Mouse (Mus musculus): ENCODE data around the gene Kbtbd13. TPM values are rescaled to one million over a fixed set of nuclear protein-coding genes. Genes with fewer than 3 reads are reported as not detected.
"Not testable (repeated sequence)": the region's sequence is repeated elsewhere in the genome, so short reads cannot be mapped to it uniquely, and the experiment has no call there.

Kbtbd13 gene
- total RNA-seq, 2 experiments from 2014 or later = not detected

DNA sequence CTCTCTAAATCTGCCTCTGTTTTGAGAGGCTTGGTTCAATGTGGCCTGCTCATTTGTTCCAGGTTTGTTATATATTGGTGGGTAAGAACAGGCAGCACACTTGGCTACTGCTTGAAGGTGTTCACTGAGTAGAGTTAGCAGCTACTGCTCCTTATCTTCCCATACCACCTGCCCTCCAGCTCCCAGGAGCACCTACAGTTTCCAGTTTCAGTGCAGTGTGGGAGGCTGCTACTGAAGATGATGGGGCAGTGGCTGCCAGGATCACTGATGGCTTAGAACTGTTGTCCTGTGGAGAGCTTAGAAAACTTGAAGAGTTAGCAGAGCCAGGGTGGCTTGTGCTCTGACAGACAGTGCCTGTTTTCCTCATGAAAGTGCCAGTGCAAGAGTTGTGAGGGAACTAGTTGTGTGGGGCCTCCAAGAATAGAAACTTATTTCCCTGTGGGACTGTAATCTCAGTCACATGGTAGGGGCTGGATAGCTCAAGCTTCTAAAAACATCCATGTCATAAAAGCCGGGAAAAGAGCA lies 32.4 kb downstream of the Kbtbd13 start:
- ATAC-seq (replicated peaks; ENCODE audit: low FRiP score, poor library complexity, severe bottlenecking) = peak; percentile 97

DNA sequence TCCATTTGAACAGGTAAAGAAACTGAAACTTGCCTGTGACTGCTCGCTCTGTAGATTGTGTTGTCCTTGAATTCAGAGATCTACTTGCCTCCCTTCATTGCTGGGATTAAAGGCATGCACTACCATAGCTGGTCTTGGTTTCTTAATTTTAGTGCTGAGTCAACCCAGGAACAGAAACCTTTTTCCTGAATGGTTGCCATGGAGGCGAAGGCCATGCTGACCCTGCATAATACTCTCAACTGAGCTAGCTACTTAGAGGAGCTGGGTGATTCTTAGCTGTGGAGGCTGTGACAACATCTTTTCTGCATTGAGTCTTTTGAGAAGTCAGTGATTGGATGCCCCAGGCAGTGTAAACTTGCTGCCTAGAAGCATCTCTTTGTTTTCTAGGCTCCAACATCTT lies 34.5 kb downstream of the Kbtbd13 start:
- no peak for ATAC-seq (replicated peaks; ENCODE audit: low FRiP score, poor library complexity, severe bottlenecking)

- ATAC-seq (replicated peaks; ENCODE audit: low FRiP score, poor library complexity, severe bottlenecking) = no peak
Measured at GRCm38 (mm10) chr9:65356561-65356960, 34.9 kb downstream of the Kbtbd13 start.

GRCm38 (mm10) chr9:65353251-65353650 lies 38.2 kb downstream of the Kbtbd13 start:
- ATAC-seq (replicated peaks; ENCODE audit: low FRiP score, poor library complexity, severe bottlenecking) = no peak

- no peak for ATAC-seq (replicated peaks; ENCODE audit: low FRiP score, poor library complexity, severe bottlenecking)
Measured at GRCm38 (mm10) chr9:65347112-65347850, 44.2 kb downstream of the Kbtbd13 start.

DNA sequence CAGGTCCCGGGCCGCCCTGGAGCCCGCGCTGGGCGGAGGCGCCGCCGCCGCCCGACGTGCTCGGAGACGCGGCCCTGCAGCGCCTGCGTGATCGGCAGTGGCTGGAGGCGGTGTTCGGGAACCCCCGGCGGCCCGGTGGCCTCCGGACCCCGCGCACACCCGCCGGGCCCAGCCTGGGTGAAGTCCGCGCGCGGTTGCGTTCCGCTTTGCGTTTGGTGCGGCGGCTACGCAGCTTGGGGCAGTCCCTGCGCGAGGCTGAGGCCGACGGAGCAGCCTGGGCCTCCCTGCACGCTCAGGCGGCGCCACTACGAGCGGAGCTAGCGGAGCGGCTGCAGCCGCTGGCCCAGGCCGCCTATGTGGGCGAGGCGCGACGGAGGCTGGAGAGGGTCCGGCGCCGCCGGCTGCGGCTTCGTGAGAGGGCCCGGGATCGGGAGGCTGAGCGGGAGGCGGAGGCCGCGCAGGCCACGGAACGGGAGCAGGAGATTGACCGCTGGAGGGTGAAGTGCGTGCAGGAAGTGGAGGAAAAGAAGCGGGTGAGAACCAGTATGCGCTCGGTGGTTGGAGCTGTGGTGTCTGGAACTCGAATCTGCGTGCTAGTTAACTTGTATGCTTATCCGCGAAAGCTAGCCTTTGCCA lies 44.9 kb downstream of the Kbtbd13 start:
- ATAC-seq (replicated peaks; ENCODE audit: low FRiP score, poor library complexity, severe bottlenecking) = peak; percentile 76

- ATAC-seq (replicated peaks; ENCODE audit: low FRiP score, poor library complexity, severe bottlenecking) = peak; percentile 91
Measured at GRCm38 (mm10) chr9:65345854-65346475, 45.5 kb downstream of the Kbtbd13 start, which contains the start of gene Pdcd7. Gene Pdcd7, plus strand, starts transcription at chr9:65346104.

DNA sequence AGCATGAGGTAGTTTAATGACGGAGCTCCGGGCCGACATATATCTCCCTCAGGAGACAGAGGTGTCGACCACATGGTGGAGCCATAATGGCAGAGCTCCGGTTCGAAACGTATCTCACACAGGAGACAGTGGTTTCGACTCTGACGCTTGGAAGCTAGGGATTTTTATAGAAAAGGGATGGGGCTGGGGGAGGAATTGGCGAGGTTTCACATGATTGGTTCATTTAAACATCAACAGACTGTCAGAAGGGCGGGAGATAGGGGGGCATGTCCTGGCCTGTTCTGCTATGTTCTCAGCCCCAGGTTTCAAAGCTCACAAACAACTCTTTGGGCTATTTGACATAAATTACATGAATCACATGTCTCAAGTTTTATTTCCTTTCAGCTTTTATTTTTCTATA lies 46.0 kb downstream of the Kbtbd13 start:
- ATAC-seq (replicated peaks; ENCODE audit: low FRiP score, poor library complexity, severe bottlenecking) = not testable (repeated sequence)

GRCm38 (mm10) chr9:65340414-65340813 lies 51.0 kb downstream of the Kbtbd13 start:
- no peak for ATAC-seq (replicated peaks; ENCODE audit: low FRiP score, poor library complexity, severe bottlenecking)

DNA sequence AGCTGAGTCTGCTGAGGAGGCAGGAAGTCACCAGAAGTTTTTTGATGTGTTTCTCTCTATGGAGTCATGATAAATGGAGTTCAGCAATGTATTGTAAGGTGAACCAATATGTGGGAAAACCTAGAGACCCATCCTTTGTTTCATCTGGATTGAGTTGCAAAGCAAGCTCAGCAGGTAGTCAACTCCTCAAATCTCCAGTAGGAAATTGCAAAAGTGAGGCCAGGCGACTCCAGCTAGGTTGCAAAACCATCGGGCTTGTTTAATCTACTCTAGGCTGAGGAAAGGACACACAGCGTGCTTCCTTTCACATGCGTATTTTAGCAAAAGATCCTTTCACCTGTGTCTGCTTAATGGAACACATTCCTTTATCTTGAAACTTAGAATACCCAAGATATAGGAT lies 52.3 kb downstream of the Kbtbd13 start:
- ATAC-seq (replicated peaks; ENCODE audit: low FRiP score, poor library complexity, severe bottlenecking) = no peak

Other genes with a start within 250 kb of the Kbtbd13 start
- 17.7 and 28.5 TPM in 2 replicates for gene Parp16, start 196.3 kb downstream of the Kbtbd13 start, total RNA-seq (2015; ENCODE audit: low replicate concordance)
- gene Parp16, start 196.3 kb downstream of the Kbtbd13 start, total RNA-seq (2017; ENCODE audit: low replicate concordance) = 13.7 and 15.2 TPM in 2 replicates
- not detected in 2 replicates for gene Cilp, start 126.5 kb downstream of the Kbtbd13 start, total RNA-seq (2015; ENCODE audit: low replicate concordance)
- not detected in 2 replicates for gene Cilp, start 126.5 kb downstream of the Kbtbd13 start, total RNA-seq (2017; ENCODE audit: low replicate concordance)
- 20.1 and 20.2 TPM in 2 replicates for gene Clpx, start 97.4 kb downstream of the Kbtbd13 start, total RNA-seq (2015; ENCODE audit: low replicate concordance)
- 30.4 and 56.9 TPM in 2 replicates for gene Clpx, start 97.4 kb downstream of the Kbtbd13 start, total RNA-seq (2017; ENCODE audit: low replicate concordance)
- 7.2 and 13.4 TPM in 2 replicates for gene Pdcd7, start 45.5 kb downstream of the Kbtbd13 start, total RNA-seq (2015; ENCODE audit: low replicate concordance)
- gene Pdcd7, start 45.5 kb downstream of the Kbtbd13 start, total RNA-seq (2017; ENCODE audit: low replicate concordance) = 8.4 and 13.3 TPM in 2 replicates
- gene Ubap1l, start 30.6 kb downstream of the Kbtbd13 start, total RNA-seq (2015; ENCODE audit: low replicate concordance) = not detected in 2 replicates
- gene Ubap1l, start 30.6 kb downstream of the Kbtbd13 start, total RNA-seq (2017; ENCODE audit: low replicate concordance) = not detected in 2 replicates
- gene Rasl12, start 6.9 kb upstream of the Kbtbd13 start, total RNA-seq (2015; ENCODE audit: low replicate concordance) = not detected in 2 replicates
- gene Rasl12, start 6.9 kb upstream of the Kbtbd13 start, total RNA-seq (2017; ENCODE audit: low replicate concordance) = not detected in 2 replicates
- not detected in 2 replicates for gene Slc51b, start 31.3 kb upstream of the Kbtbd13 start, total RNA-seq (2015; ENCODE audit: low replicate concordance)
- gene Slc51b, start 31.3 kb upstream of the Kbtbd13 start, total RNA-seq (2017; ENCODE audit: low replicate concordance) = not detected in 2 replicates
- gene Mtfmt, start 44.1 kb upstream of the Kbtbd13 start, total RNA-seq (2015; ENCODE audit: low replicate concordance) = 4.6 and 14.4 TPM in 2 replicates
- gene Mtfmt, start 44.1 kb upstream of the Kbtbd13 start, total RNA-seq (2017; ENCODE audit: low replicate concordance) = 1.2 and 5.5 TPM in 2 replicates
- 11.5 and 18.4 TPM in 2 replicates for gene Spg21, start 69.3 kb upstream of the Kbtbd13 start, total RNA-seq (2015; ENCODE audit: low replicate concordance)
- gene Spg21, start 69.3 kb upstream of the Kbtbd13 start, total RNA-seq (2017; ENCODE audit: low replicate concordance) = 5.8 and 6.6 TPM in 2 replicates
- gene Ankdd1a, start 128.5 kb upstream of the Kbtbd13 start, total RNA-seq (2015; ENCODE audit: low replicate concordance) = not detected in 2 replicates
- not detected in 2 replicates for gene Ankdd1a, start 128.5 kb upstream of the Kbtbd13 start, total RNA-seq (2017; ENCODE audit: low replicate concordance)
- gene Plekho2, start 188.4 kb upstream of the Kbtbd13 start, total RNA-seq (2015; ENCODE audit: low replicate concordance) = 32.3 and 42.2 TPM in 2 replicates
- 48.6 and 54.6 TPM in 2 replicates for gene Plekho2, start 188.4 kb upstream of the Kbtbd13 start, total RNA-seq (2017; ENCODE audit: low replicate concordance)
- 75.0 and 77.1 TPM in 2 replicates for gene Pif1, start 195.5 kb upstream of the Kbtbd13 start, total RNA-seq (2015; ENCODE audit: low replicate concordance)
- gene Pif1, start 195.5 kb upstream of the Kbtbd13 start, total RNA-seq (2017; ENCODE audit: low replicate concordance) = 68.7 and 94.9 TPM in 2 replicates
- 9.6 TPM in 1 of 2 replicates, not detected in the other for gene Rbpms2, start 238.0 kb upstream of the Kbtbd13 start, total RNA-seq (2015; ENCODE audit: low replicate concordance)
- gene Rbpms2, start 238.0 kb upstream of the Kbtbd13 start, total RNA-seq (2017; ENCODE audit: low replicate concordance) = not detected in 2 replicates